Mouse (Mus musculus): Measurements from ENCODE around the gene Yipf1. TPM values are rescaled to one million over a fixed set of nuclear protein-coding genes. Genes with fewer than 3 reads are reported as not detected.
A peak's percentile ranks its signal among the peaks of the same experiment; 100 is the strongest.

Gene Yipf1
- total RNA-seq (2021) = 10 to 100 TPM; 14.8 to 17.8 TPM
- long read RNA-seq, experiment 1, transcript Yipf1-201 (10 exons, 1,321 nt) = major isoform, 24 of 28 reads
- long read RNA-seq, experiment 1, partial matches to known transcripts = 1 of 28 reads
- long read RNA-seq, experiment 1, other reads (novel, unspliced or antisense) = 3 of 28 reads
- long read RNA-seq, experiment 2, transcript Yipf1-201 (10 exons, 1,321 nt) = major isoform, 18 of 25 reads
- long read RNA-seq, experiment 2, partial matches to known transcripts = 0 of 25 reads
- long read RNA-seq, experiment 2, other reads (novel, unspliced or antisense) = 7 of 25 reads

GRCm38 (mm10) chr4:107313690-107314478 is at the start of gene Yipf1:
TSS of gene Yipf1 (plus strand) at chr4:107314363.
- DNase-seq = peak; percentile 86

DNA sequence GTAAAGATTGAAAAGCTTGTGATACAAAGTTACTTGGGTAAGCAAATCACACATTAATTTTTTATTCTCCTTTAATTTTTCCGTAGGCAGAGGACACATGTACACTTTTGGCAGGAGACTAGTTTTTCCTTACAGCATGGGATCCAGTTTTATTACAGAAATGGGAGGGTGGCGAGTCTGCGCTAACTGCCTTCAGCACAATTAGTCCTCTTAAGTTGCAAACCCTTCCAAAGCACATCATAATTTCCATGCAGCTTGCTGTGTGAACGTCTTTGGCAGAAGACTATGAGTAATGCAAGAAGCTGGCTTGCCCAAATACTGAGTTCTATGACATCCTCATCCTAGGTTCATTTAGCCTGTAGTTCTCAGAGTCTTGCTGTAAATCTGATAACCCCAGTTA is 40.5 kb upstream of the Yipf1 start:
- no peak for DNase-seq

DNA sequence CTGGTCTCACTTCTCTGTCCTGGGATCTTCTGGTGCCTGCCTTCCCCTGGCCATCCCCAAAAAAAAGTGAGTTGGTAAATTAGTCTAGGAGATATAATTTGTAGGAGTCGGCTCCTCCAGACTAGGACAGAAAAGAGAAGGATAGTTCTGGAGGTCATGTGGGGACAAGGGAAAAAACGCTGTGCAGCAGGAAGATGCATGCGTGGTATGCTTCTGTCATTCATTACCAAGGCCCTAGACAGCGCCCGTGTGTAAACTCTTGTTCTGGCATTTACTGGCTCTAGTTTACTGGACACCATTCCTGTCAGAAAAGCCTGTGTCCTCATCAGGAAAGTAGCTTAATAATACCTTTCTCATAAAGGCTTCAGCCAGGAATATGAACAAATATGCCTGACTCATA is 39.7 kb upstream of the Yipf1 start:
- DNase-seq = no peak

- DNase-seq = no peak
These were observed 35.9 kb upstream of the Yipf1 start for GRCm38 (mm10) chr4:107278188-107278707.

DNA sequence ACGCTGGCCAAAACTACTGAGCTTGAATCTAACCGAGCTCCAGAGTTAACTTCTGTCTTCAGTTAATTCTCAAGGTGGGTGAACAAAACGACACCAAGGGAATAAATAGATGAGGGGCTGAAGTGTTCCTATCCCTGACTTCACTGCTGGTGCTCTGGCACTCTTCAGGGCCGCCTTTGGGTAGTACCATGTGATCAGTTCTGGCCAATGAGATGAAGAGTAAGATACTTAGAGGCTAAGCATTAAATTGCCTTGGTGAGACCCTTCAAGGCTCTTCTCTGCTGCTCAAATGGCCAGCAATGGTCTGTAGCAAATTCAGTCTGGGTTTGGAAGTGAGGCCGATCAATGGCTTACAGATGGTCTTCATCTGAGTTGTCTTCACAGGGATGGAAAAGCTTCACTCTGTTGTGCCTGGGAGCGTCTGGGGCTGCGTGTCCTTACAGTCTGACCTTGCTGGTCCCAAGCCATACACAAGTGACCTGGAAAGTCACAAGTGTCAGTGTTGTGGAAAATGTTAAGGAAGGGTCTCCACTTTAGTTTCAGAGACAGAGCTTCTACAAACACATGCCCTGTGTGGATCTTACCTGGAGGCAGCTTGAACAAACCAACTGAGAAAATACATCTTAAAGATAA is 33.2 kb upstream of the Yipf1 start:
- DNase-seq = no peak

DNA sequence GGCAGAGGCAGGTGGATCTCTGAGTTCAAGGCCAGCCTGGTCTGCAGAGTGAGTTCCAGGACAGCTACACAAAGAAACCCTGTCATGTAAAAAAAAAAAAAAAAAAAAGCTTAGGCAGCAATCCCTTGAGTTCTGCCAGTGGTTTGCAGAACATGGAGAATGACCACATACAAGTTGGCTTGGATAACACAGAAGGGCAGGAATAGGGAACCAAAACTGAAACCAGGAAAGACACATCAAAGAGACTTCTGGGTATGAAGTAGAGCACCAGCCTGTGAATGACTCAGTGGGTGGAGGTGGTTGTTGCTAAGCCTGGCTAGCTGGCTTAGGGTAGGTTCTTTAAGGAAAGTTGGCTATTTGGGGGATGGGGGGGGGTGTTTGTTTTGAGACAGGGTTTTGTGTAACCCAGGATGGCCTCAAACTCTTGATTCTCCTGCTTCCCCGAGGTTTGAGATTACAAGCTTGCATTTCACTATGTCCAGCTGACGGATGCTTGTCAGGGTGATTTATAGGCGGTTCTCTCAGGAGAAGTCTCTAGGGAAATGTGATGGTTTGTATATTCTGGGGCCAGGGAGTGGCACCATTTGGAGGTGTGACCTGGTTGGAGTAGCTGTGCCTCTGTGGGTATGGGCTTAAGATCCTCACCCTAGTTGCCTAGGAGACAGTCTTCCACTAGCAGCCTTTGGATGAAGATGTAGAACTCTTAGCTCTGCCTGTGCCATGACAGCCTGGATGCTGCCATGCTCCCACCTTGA is 28.5 kb upstream of the Yipf1 start:
- DNase-seq = no peak

- DNase-seq = no peak
These were observed 27.8 kb upstream of the Yipf1 start for GRCm38 (mm10) chr4:107286386-107286785.

DNA sequence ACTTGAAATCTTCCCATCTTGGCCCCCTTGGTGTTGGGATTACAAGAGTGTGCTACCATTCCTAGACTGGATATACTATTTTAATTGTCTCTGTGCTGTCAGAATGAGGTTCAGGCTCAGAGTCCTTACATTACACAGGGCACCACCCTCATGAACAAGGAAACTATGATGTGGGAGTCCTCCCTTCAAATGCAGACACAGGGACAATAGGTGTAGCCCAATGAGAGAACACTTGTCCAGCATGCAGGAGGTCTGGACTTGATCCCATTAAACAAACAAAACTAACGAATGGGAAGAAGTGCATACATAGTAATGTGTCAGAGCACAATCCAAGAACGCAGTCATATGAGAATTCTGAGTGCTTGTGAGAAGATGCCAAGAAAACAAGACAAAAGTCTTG is 26.6 kb upstream of the Yipf1 start:
- DNase-seq = no peak

GRCm38 (mm10) chr4:107291611-107292272 is 22.4 kb upstream of the Yipf1 start:
- DNase-seq = no peak

- no peak for DNase-seq
These were observed 21.9 kb upstream of the Yipf1 start for GRCm38 (mm10) chr4:107292273-107292662.

GRCm38 (mm10) chr4:107298071-107298606 is 16.0 kb upstream of the Yipf1 start:
- DNase-seq = no peak

- DNase-seq = no peak
These were observed 14.3 kb upstream of the Yipf1 start for GRCm38 (mm10) chr4:107299779-107300340.

DNA sequence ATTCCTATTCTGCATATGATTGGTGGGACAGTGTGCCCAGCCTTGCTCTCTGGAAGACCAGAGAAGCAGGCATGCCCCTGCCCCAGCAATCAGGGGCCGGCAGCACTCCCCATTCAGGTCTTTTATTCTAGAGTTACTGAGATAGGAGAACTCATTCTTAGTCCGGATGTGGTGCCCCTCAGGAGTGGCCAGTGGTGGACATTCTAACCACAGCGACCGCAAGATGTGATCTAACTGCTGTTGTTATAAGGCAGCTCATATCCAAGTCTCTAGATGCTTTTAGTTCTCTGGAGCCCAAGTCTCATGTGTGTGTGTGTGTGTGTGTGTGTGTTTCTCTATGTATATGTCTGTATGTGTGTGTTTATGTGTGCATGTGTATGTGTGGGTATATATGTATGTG is 13.8 kb upstream of the Yipf1 start:
- DNase-seq = no peak

GRCm38 (mm10) chr4:107300902-107301555 is 13.1 kb upstream of the Yipf1 start:
- DNase-seq = no peak

DNA sequence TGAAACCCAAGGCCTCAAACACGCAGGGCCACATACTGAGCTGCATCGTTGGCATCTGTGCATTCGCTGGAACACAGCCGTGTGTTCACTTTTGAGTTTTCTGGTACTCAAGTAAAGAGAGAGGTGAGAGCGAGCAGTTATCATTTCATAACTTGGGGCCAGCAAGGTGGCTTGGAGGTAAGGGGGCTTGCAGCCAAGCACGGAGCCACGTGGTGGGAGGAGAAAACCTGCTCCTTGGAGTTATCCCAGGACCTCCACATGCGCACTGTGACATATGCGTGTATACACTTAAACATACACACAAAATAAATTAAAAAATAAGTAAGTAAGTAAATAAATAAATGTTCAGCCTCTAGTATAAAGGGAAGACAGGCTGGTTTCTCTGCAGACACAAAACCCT is 11.9 kb upstream of the Yipf1 start:
- DNase-seq = no peak

DNA sequence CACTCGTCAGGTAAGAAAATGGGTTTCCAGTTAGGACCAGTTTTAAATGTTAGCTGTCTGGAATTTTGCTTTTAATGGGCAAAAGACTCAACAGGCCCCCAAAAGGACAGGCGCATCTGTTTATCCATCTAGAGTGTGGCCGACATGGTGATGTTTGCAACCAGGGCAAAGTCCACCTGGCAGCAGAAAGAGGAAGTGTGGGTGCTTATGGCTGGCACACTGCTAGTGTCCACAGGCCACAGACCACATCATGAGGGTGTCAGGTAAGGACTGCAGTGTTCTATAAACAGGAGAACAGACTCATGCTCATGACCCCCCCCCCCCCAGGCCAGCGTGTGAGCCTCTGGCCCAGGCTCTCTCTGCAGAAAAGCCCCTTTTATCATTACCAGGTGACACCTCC is 11.3 kb upstream of the Yipf1 start:
- no peak for DNase-seq

DNA sequence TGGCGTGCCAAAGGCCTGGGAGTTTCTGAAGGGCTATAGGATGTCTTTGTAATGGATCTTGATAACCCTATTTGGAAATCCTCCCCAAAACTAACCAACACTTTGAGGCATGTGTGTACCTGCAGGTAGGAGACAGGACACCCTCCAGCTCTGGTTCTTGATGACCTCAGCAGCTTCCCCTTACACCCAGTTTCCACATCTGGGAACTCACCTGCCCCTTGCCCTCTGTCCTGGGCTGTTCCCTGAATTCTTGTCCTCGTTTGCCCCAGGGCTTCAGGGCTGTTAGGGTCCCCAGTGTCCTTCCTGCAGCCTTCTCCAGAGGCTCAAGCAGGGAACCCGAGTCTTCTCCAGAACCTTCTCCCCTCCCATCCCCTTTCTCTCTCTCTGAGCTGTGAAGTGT is 10.6 kb upstream of the Yipf1 start:
- DNase-seq = no peak

GRCm38 (mm10) chr4:107306966-107307365 is 7.2 kb upstream of the Yipf1 start, which contains the start of gene Dio1:
TSS of gene Dio1 (minus strand) at chr4:107307169.
- no peak for DNase-seq

- DNase-seq = no peak
These were observed 279 bp downstream of the Yipf1 start for GRCm38 (mm10) chr4:107314479-107314805.

GRCm38 (mm10) chr4:107318646-107319045 is 4.5 kb downstream of the Yipf1 start:
- DNase-seq = no peak

DNA sequence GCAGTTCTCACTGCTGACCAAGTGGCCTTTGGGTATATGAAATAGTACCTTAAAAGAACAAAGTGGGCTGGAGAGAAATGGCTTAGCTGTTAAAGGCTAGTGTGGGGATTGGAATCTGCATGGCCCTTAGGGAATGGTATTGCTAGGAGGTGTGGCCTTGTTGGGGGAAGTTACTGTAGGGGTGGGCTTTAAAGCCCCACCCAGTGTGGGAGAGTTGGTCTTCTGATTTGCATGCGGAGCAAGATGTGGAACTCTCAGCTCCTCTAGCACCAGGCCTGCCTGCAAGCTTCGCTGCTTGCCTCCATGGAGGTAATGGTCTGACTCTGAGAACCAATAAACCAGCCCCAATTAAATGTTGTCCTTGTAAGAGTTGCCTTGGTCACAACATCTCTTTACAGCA is 6.9 kb downstream of the Yipf1 start:
- no peak for DNase-seq
